Comparison of ENCODE assay signal across 1 mouse cellular context in the genomic region with DNA sequence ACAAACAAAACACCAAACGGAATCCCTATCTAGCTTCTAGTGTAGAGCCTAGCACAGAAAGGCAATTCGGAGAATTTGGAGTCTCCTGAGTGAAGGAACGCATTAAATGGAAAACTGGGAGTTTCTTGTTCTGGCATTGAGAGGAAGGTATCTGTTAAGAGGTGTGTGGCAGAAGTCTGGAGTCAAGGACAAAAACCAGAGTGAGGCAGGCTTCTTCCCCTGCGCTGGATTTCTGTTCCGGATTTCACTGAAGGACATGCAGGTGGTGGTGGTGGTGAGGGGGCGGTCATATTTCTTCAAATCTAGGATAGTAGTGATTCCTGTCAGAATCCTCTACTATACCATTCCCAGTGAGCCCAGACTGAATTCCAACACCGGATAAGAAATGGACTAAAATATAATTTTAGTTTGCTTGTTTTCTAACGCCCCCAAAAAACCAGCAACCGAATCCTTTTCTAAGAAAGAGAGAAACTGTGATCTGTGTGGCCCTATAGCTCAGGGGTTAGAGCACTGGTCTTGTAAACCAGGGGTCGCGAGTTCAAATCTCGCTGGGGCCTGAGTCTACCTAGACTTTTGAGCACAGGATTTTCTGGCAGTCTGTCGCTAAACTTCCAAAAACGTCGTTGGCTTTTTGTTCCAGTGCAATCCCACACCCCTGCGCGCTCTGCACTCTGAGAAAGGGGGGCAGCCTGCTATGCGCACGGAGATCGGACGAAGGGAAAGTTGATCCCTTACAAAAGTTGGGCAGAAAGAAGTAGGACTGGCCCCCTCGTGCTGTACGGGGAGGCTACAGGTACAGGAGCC.
A peak's percentile ranks its signal among the peaks of the same experiment; 100 is the strongest.
TF ChIP-seq lines count a peak whose summit lies in the region.

No protein-coding gene starts in this region.

TF ChIP-seq in ES-E14, 5 proteins besides CTCF, POLR2A, EP300 and RAD21 (continued from another document):
- TF ChIP-seq HCFC1 (IDR thresholded peaks at IDR 0.05; ENCODE audit: borderline replicate concordance, insufficient read depth, low read length) (peak; percentile 13; the same call in 1 of the 2 replicates), ZNF384 (IDR thresholded peaks at IDR 0.05; ENCODE audit: low read depth, low read length) (no peak), CHD2 (IDR thresholded peaks at IDR 0.05; ENCODE audit: low read depth, low read length) (no peak)
